Mouse (Mus musculus) E14TG2a.4 (cell line): Measurements from ENCODE around the gene H1foo.

Source experiments
- CTCF ChIP-seq: conservative IDR thresholded peaks from 2 replicates; pipeline ENCODE4 v1.5.1; 2014; ENCODE audit warnings: low read length
- POU5F1 ChIP-seq: IDR thresholded peaks from 2 replicates; pipeline ENCODE4 v1.6.1; 2014; ENCODE audit warnings: low read length, borderline replicate concordance

GRCm38 (mm10) chr6:115915601-115916445 is 28.9 kb upstream of the H1foo start:
- no peak for TF ChIP-seq CTCF
- TF ChIP-seq POU5F1, result no peak
